Mouse (Mus musculus) embryonic fibroblast, embryonic 13.5 days (primary cell): ENCODE results near the gene Rcvrn.

Experiments used
- CTCF ChIP-seq: IDR thresholded peaks from 2 replicates; pipeline ENCODE4 v1.5.1; 2011; ENCODE audit warnings: mild to moderate bottlenecking, control low read depth, low read length, moderate library complexity, borderline replicate concordance; ENCODE audit not compliant: insufficient read depth
- POLR2A ChIP-seq: IDR thresholded peaks from 2 replicates; pipeline ENCODE4 v1.6.1; 2011; ENCODE audit warnings: low read depth, mild to moderate bottlenecking, control low read depth, low read length, moderate library complexity

DNA sequence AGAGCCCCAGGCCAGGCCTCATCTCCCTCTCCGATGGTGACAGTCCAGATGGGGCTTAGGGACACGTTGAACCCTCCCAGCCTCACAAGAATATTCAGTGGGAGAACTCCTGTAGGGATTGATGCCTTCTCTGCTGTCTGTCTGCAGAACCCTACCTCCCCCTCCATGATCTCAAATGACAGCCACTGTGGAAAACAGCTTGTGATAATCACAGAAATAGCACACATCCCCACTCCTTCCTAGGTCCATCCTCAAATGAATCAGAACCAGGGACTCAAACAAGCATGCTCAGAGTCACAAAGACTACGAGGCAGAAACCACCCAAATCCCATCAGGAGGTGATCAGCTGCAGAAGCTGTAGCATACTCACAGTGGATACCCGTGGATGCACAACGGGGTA, 29.0 kb upstream of the Rcvrn start:
- no peak for TF ChIP-seq CTCF
- no peak for TF ChIP-seq POLR2A
